Mouse (Mus musculus): ENCODE results near the gene Gbgt1. TPM values are rescaled to one million over a fixed set of nuclear protein-coding genes. Genes with fewer than 3 reads are reported as not detected.

Gbgt1 gene
- total RNA-seq, 4 experiments from 2014 or later: 2.9 to 4.4 (median 3.5) TPM

DNA sequence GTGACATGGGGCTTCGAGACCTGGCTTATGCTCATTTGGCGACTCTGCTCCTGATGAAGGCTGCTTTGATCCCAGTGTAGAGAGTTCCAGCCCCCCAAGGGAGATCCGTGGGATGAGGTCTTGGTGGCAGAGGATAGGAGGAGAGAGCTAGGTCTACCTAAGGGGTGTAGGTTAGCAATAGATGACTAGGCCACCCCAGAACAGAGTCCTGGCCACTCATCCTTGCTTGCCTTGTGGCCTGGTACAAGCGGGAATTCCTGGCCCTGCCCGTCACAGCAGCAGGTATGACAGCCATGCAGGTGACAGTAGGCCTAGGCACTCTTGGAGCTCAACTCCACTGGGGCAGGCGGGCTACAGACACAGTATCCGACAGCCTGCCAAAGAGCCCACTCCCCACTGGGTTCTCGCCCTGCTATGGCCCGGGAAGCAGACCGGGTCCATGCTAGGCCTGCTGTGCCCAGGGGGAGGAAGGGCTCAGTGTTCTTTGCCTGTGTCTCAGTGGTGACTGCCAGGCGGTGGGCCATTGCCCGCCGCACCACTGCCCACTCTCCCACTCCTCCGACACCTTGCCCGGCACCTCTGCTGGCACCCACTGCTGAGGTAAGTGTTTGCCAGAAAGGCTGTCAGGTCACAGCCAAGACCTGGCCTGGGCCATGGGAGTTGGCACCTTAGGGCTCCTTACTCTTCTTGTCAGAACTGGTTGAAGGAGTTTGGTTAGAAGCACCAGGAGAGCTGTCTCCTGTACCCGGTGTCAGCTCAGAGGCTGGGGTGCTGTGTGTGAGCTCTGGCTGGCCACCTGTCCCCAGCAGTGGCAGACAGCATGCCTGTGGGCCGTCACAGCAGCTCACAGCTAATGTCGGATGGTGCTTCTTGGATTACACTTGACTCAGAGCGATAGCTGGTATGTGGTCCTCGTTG lies 31.0 kb downstream of the Gbgt1 start:
- DNase-seq (ENCODE audit: low spot score in 2 of 2): no peak

DNA sequence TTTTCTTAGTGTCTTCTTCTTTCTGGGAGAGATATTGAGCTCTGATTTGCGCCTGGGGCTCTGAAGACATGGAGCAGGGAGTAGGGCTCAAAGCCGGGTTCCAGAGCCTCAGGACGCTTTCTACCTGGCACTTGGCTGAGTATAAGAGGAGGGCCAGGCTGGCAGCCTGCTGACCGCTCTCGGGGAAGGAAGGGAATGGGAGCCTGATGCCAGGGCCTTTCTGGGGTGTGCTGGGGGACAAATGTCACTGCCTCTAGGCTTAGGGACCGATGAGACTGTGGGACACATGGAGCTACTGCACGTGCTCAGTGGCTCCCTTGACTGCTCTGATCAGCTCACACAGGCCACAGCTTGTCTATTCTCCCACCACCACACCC lies 31.7 kb downstream of the Gbgt1 start:
- DNase-seq (ENCODE audit: low spot score in 2 of 2): no peak

- DNase-seq (ENCODE audit: low spot score in 2 of 2): no peak
Observed at GRCm38 (mm10) chr2:28529856-28530255, 33.2 kb downstream of the Gbgt1 start.

DNA sequence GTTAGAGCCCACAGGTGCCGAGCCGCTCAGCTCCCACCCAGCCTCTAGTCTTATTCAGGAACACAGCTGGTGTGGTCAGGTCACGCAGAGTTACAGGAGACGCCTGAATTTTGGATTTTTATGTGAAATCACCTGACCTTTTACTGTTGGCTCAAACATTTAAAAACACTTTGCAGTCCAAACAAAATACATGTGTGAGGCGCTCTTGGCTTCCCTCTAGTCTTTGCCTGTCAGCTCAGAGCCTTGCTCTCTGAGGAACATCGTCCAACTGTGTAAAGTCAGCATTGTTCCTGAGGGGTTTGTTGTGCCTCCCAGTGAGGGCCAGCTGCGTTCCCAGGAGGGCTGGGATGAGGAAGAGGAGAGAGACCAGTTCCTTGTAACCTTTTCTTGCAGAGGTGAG lies 33.6 kb downstream of the Gbgt1 start:
- DNase-seq (ENCODE audit: low spot score in 2 of 2): no peak

DNA sequence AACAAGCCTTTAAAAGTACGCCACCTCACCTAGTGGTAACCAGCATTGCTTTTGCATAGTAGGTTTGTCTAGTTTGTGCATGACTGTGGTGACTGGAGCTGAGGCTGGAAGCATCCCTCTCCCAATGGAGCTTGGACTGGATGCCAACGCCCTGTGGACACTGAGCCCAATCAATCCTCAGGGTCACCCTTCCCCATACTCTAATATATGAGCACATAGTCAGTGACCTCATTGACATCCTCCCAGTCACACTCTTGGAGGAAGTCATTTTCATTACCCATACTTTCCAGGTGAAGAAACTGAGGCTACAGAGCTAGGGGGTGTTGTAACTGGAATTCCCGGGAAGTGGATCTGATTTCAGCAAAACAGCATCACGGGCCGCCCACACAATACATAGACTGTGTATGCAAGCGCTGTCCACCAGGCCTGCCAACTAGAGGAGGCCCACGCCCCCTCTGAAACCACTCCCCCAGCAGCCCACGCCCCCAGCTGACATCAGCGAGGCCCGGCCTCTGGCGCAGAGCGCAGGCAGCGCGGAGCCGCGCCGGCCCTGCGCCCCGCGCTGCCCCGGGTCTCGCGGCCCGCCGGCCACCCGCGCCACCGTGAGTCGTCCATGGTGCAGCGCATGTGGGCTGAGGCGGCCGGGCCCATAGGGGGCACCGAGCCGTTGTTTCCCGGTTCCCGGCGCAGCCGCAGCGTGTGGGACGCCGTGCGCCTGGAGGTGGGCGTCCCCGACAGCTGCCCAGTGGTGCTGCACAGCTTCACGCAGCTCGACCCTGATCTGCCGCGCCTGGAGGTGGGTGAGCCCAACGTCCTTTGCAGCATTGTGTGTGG lies 36.5 kb downstream of the Gbgt1 start:
- peak in 1 of 2 experiments; percentile 90 for DNase-seq (ENCODE audit: low spot score in 2 of 2)

DNA sequence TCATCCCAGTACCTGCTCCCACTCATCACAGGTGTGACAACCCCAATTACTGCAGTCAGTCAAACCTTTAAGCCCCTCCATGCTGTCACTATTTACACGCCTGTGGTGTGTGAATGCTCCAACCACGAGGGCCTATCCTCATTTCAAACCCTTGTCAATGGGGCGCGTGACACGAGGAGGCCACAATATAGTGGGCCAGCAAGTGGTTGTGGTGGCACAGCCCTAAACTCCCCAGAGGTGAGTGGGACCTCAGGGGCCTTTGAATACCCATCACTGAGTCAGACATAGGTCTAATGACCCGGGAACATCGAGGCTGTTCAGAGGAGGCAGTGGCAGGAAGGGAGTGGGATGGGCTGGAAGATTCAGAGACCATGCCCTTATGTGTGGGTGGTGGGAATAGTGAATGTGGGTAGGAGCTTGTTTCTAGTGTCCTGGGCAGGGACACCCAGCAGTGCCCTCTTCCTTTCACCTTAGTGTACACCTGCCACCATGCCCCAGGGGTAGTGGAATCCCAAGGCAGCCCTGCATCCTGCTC lies 37.3 kb downstream of the Gbgt1 start:
- no peak for DNase-seq (ENCODE audit: low spot score in 2 of 2)

DNA sequence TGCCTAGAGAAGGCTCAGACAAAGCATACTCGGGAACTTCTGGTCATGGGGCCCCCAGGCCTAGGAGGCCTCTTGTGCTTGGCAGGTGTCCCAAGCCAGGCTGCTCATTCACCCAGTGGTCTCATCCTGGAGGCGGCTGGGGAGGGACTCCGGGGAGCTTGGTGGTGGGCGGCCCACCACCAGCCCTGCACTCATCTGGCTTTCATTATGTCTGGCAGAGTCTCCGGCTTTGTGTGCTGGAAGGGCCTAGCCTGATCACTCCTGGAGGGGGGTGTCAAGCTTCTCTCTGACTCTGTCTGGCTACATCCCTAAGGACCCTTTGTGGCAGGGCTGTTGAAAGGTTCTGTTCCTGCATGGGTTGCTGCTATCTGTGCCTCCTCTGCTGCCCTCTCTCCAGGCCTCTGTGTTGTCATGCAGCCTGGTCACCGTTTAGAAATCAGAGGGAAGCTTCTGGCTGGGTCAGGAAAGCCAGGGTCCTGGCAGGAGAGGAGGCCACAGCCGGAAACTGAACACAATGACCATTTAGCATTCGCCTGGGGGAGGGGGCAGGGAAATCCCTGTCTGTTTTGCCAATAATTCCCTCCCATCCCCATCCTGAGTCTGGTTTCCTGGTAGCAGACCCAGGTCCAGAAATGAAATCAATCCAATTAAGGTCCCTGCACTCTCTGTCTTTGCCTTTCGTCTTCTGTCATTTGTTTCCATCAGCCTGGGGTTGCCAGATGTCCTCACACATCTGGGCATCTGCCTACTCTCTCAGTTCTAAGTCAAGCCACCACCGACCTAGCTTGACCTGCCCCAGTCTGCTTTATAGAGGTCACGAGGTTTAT lies 38.0 kb downstream of the Gbgt1 start:
- no peak for DNase-seq (ENCODE audit: low spot score in 2 of 2)

- no peak for DNase-seq (ENCODE audit: low spot score in 2 of 2)
Observed at GRCm38 (mm10) chr2:28535263-28535540, 38.5 kb downstream of the Gbgt1 start.

- DNase-seq (ENCODE audit: low spot score in 2 of 2): peak in 1 of 2 experiments; percentile 79
Observed at GRCm38 (mm10) chr2:28535650-28536049, 39.0 kb downstream of the Gbgt1 start.

DNA sequence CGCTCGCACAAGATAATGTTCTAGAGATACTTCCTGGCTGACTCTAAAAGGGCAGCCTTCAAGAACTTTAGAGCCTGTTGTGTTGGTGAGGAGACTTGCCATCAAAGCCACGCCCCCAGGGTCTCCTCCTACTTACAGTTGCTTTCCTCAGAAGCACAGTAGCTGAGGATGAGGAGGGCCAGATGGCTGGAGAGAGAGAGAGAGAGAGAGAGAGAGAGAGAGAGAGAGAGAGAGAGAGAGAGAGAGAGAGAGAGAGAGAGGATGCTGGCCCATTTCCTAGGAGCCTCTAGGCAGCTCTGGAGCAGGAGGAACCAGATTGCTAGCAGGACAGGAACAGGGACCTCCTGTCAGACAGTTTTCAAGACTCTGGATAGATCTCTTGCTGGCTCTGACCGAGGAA lies 39.5 kb downstream of the Gbgt1 start:
- no peak for DNase-seq (ENCODE audit: low spot score in 2 of 2)

DNA sequence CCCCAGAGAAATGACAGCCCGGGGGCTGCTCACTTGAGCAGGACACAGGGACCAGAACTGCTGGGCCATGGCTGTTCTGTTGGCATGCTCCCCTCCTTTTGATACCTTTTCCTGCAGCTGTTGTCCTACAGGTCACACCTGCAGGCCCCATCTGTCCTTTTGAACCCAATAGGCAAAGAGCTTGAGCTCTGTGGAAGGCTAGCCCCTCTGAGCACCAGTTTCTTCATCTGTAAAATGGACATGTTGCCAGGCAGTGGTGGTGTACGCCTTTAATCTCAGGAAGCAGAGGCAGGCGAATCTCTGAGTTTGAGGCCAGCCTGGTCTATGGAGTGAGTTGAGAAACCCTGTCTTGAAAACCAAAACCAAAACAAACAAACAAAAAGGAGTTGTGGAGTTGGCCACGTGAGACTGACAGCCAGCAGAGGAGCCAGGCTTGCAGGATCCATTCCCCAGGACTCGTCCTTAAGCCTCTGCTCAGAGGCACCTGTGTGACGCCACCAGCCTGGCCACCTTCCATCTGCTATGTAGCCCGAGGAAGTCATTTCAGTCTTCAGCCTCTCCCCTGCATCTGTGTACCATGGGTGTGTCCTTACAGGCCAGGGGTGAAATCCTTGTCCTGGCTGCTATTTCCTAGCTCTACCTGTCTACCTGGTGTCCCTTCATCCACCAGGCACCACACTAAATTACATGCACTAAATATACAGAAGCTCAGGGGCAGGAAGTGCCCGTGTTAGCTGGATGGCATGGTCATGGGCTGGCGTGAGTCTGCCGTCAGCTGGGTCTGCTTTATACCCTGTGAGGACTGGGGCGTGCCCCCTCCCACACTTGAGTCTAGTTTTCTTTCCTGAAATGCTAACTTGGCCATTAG lies 40.3 kb downstream of the Gbgt1 start:
- DNase-seq (ENCODE audit: low spot score in 2 of 2): no peak

- DNase-seq (ENCODE audit: low spot score in 2 of 2): no peak
Observed at GRCm38 (mm10) chr2:28537634-28537920, 40.9 kb downstream of the Gbgt1 start.

- peak in 1 of 2 experiments; percentile 58 for DNase-seq (ENCODE audit: low spot score in 2 of 2)
Observed at GRCm38 (mm10) chr2:28537995-28538816, 41.5 kb downstream of the Gbgt1 start.

DNA sequence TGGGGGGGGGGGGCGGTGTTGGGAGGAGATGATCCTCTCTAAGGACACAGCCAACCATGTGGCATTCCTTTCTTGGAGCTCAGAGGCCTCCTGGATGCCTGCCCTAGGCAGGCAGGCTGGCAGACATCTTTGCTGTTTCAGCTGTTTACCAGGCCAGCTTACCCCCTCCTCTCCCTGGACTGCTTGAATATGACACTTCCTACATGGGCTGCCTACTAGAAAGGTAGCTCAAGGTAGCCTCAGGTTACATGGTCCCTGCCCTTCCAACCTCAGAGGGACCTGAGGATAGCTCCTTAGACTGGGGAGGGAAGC lies 42.1 kb downstream of the Gbgt1 start:
- no peak for DNase-seq (ENCODE audit: low spot score in 2 of 2)

- DNase-seq (ENCODE audit: low spot score in 2 of 2): peak in 1 of 2 experiments; percentile 87
Observed at GRCm38 (mm10) chr2:28539206-28539605, 42.5 kb downstream of the Gbgt1 start.

- no peak for DNase-seq (ENCODE audit: low spot score in 2 of 2)
Observed at GRCm38 (mm10) chr2:28539949-28540348, 43.3 kb downstream of the Gbgt1 start.

GRCm38 (mm10) chr2:28540587-28541227 lies 44.0 kb downstream of the Gbgt1 start:
- no peak for DNase-seq (ENCODE audit: low spot score in 2 of 2)

- DNase-seq (ENCODE audit: low spot score in 2 of 2): no peak
Observed at GRCm38 (mm10) chr2:28543894-28544293, 47.2 kb downstream of the Gbgt1 start.

DNA sequence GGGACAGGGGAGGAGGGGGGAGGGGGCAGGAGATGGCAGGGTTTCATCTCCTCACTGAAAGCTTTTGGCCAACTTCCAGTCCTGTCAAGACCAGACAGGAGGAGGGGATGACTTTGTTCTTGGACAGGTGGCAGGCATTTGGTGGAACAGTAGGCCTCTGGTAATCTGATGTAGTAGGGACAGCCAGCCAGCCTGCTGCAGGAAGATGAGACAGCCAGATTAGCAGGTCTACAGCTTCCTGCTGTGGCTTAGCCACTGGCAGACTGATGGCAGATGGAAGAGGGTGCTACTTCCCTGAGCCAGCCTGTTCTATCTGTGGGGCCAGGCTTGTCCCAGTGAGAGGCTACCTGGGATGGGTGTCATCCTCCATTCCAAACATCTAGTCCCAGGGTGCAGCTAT lies 49.3 kb downstream of the Gbgt1 start:
- DNase-seq (ENCODE audit: low spot score in 2 of 2): no peak

All from left cerebral cortex, adult 8-10 months (tissue).